Mouse (Mus musculus) layer of hippocampus, adult 18-20 months (tissue): ENCODE data around the gene Eif3i. TPM values are rescaled to one million over a fixed set of nuclear protein-coding genes. Genes with fewer than 3 reads are reported as not detected.
"Not testable (repeated sequence)": the region's sequence is repeated elsewhere in the genome, so short reads cannot be mapped to it uniquely, and the experiment has no call there.

Experiments used
- DNase-seq, 2 experiments: peaks; one replicate each; pipeline ENCODE4 v3.0.0; 2022; ENCODE audit warnings: low spot score in 2 of 2
- total RNA-seq, 2 experiments: library from RNA; stranded (reverse); gene quantifications; 2 replicates each; pipeline ENCODE4 v1.2.3; 2021

The Eif3i gene
- total RNA-seq, 2 experiments from 2014 or later: 127 to 131 TPM

- peak in 1 of 2 experiments; percentile 56 for DNase-seq
Observed at GRCm38 (mm10) chr4:129576863-129577491, 23.5 kb downstream of the Eif3i start.

DNA sequence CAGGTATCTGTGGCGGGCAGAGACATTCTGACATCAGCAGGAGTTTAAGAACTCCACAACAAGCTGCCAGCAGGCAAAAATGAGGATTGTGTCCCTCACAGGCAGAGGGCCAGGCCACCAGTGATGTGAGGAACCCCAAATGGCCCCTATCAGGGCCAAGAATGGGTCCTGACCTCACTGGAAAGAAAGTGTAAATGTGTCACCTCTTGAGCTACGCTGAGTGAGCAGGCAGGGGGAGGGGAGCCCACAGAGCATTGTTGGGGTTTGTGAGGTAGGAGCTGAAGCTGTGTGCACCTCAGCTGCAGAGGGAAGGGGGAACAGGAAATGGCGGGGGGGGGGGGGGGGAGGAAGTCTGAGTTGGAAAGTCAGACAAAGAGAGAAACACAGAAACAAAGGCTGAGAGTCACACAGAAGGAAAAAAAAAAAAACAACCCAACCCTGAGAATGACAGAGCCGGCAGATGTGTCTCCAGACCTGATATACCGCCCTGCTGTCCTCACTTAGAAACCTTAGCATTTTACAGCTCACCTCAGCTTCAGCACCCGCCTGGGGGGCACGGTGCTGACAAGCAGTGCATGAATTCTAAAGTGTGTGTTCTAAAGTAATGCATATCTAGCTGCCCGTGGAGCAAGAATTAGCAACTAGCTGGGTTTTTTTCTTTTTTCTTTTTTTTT is 25.1 kb downstream of the Eif3i start:
- no peak for DNase-seq

DNA sequence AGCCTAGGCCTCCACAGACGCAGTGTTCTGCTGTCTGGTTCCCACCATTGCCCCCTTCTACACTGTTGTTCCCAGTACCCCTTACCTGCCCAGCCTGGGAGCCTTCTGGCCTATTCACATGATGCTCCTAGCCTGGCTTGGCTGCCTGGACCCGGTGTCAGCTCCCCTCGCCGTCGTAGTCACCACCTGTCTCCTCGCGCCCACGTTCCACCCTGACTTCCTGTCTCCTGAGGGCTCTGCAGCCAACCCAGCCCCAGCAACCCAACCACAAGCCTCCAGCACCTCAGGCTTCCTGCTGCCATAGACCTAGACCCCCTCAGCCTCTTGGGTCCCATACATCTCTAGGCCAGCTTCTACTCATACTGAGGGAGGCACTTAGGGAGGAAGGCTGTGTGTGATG is 27.0 kb downstream of the Eif3i start, which contains the start of gene Lck:
Gene Lck, minus strand, starts transcription at position 212 of the 400 bp plus-strand sequence.
- DNase-seq: no peak

GRCm38 (mm10) chr4:129573093-129573370 is 27.4 kb downstream of the Eif3i start:
- DNase-seq: no peak

GRCm38 (mm10) chr4:129572236-129573092 is 28.0 kb downstream of the Eif3i start:
- no peak for DNase-seq

DNA sequence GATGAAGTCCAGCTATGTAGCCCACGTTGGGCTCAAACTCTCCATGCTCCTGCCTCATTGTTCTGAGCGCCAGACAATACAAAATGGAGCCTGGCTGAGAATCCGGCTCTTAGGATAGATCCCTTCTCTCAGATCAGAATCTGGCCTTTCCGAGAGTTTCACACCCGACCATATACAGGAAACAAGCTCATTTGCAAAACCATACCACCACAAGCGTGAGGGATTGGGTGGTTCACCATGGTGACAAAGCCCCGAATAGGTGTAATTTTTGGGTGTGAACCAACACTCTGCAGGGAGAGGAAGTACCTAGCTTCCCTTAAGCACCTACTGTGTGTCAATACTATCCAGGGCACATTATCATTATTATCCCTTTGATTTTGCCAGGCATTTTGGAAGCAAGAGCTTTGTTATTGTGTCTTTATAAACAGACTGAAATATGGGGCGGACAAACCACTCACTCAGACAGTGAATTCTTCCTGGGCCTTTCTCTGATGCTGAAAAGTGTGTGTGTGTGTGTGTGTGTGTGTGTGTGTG is 28.8 kb downstream of the Eif3i start:
- DNase-seq: no peak

DNA sequence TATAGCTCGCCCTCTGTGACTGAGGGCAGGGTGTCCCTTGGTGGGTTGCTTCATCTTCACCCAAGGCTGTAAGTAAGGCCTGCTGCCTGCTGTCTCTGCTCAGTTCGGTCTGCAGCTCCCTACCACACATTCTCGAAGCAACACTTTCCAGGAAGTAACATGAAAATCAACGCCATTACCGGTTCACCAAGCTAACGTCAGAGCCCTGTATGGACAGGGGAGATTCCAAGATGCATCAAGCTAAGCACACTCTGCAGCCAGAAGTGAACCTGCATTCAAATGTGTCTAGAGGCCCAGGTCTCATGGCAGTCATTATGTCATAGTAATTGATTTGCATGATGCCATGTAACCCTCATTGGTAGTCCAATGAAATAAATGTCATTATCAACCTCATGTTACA is 30.4 kb downstream of the Eif3i start:
- DNase-seq: no peak

GRCm38 (mm10) chr4:129568366-129568765 is 32.1 kb downstream of the Eif3i start:
- DNase-seq: no peak

DNA sequence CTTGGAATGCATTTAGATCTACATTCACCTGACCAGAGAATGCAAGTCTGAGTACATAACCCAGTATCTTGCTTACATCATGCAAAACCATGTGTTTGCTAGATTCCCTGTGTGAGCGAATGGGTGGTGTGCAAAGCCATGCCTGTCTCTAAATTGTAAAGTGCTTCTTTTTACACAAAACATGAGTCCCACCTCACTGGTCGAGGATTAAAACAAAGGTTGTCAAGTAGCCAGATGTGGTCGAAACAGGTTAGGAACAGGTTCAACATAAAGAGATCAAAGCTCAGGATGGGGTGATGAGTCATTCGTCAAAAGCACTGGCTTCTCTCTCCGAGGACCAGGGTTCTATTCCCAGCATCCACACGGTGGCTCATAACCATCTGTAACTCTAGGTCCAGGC is 35.3 kb downstream of the Eif3i start:
- no peak for DNase-seq

DNA sequence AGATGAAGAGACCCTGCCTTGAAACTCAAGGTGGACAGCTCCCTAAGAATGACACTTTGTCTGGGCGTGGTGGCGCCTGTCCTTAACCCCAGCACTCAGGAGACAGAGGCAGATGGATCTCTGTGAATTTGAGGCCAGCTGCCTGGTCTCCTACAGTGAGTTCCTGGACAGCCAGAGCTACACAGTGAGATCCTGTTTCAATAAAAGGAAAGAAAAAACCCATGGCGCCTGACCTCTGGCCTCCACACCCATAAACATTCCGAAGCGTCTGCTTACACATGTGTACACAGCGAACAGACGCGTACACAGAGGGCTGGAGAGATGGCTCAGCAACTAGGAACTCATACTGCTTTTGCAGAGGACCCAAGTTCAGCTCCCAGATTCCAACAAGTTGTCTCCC is 36.7 kb downstream of the Eif3i start:
- no peak for DNase-seq

- DNase-seq: no peak
Observed at GRCm38 (mm10) chr4:129561184-129561583, 39.3 kb downstream of the Eif3i start.

GRCm38 (mm10) chr4:129558321-129558955 is 42.0 kb downstream of the Eif3i start:
- no peak for DNase-seq

- DNase-seq: no peak
Observed at GRCm38 (mm10) chr4:129557256-129557808, 43.1 kb downstream of the Eif3i start.

DNA sequence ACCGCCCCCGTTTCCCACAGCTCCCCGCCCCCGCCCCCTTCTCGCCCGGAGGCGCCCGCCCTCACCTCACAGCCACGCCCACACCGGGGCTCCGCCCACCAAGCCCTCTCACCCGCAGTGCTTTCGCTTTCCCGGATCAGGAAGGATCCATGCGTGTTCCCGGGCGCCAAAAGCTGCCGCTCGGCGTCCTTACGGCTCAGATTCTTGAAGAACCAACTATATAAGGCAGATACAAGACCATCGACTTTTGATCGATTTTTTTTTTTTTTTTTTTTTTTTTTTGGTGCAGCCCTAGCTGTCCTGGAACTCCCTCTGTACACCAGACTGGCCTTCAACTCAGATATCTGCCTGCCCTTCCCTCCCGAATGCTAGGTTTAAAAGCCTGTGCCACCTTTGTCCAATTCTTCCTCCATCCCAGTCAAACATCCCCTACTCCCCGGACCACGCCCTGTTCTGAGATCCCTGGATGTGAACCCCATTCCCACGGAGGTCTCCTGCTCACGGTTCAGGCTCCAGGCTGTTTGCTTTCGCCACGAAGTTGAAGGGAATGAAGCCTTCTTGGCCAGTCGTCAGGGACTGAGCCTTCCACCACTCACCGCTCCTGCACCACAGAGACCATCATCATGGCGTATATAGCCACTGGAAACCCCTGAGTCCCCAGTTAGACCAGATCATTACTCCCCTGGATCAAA is 43.8 kb downstream of the Eif3i start:
- DNase-seq: peak; percentile 70 to 84

DNA sequence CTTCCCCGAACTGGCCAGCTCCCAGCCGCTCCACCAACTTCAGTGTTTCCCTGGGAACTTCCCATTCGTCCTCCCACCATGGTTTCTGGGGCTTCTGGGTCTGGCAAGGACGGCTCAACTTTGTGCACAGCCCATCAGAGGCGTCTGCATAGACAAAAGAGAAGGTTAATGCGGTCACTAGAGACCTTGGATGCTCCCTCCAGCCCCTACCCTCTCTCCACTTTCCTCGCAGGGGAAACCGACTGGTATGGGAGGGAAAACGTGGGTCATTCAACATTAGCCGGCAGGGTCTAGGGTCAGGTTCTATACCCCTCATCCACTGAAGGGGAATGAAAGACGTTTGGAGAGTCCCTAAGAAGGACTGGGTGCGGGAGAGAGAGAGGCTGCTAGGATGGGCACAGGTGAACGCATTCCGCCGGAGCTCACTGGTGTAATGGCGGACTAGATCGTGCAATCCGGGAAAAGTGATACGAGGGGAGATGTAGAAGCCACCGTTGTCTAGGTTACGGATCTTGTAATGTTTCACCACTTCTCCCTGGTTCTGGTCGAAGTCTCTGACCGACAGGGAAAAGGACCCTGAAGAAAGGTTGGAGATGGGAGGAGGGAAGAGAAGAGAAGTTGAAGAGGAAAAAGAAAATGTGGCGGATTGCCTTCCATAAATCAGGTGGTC is 44.5 kb downstream of the Eif3i start:
- DNase-seq: peak in 1 of 2 experiments; percentile 15

DNA sequence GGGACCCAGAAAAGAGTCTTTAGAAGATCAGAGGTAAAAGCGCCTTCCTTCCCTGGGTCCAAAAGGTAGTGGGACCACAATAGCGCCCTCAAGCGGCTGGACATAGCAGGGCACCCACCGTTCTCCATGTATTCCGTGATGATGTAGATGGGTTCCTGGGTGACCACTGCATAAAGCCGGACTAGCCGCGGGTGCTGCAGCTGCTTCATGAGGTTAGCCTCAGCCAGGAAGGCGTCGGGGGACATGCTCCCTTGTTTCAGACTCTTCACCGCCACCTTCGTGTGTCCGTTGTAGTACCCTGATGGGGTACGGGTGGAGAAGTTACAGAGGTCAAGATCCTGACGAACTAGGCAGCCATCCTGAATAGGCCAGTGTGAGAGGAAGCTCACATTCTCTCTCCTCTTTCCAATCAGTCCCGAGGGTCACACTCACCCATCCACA is 45.0 kb downstream of the Eif3i start:
- peak in 1 of 2 experiments; percentile 54 for DNase-seq

- DNase-seq: not testable (repeated sequence)
Observed at GRCm38 (mm10) chr4:129554512-129554911, 45.9 kb downstream of the Eif3i start.

GRCm38 (mm10) chr4:129550295-129550694 is 50.2 kb downstream of the Eif3i start:
- DNase-seq: no peak

DNA sequence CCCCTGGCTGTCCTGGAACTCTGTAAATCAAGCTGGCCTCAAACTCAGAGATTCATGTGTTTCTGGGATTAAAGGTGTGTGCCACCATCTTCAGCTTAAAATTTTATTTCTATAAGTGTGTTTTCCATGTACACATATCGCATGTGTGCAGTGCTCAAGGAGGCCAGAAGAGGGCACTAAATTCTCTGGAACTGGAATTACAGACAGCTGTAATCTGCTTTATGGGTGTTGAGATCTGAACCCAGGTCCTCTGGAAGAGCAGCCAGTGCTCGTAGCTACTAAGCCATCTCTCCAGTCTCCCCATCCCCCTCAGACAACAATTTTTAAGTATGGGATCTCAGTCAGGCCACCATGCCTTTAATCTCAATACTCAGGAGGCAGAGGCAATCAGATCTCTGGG is 51.1 kb downstream of the Eif3i start:
- no peak for DNase-seq

DNA sequence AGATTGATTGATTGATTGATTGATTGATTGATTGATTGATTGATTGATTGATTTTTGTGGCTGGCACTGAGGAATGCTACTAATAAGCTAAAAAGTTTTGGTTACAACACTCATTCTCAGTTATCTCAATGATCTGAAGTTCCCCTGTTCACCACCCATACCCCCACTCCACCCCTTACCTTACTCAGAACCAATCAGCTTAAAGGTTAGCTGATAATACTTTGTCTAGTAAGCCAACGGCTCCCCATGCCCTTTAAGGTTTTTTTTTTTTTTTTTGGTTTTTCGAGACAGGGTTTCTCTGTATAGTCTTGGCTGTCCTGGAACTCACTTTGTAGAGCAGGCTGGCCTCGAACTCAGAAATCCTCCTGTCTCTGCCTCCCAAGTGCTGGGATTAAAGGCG is 52.8 kb downstream of the Eif3i start:
- DNase-seq: not testable (repeated sequence)
